Mouse (Mus musculus) midbrain, postnatal 0 days (tissue): ENCODE measurements around the gene Nifk. TPM values are rescaled to one million over a fixed set of nuclear protein-coding genes. Genes with fewer than 3 reads are reported as not detected.

ENCODE experiments used
- ATAC-seq: fragments of 200-750 bp; cut with Nextera tagmentation; 2 replicates; pipeline ENCODE4 v1.8.0; 2017; ENCODE audit warnings: moderate number of reproducible peaks, mild to moderate bottlenecking, moderate TSS enrichment, moderate library complexity; ENCODE audit not compliant: low FRiP score
- DNase-seq: peaks from one replicate; pipeline ENCODE4 v3.0.0-alpha.2; 2015; ENCODE audit warnings: low spot score
- H3K27ac ChIP-seq: fragments of 300-500 bp; sonication (generic); 2 replicates; pipeline ENCODE4 v1.5.1; 2014; ENCODE audit warnings: low read depth, mild to moderate bottlenecking, low read length, mixed read lengths
- H3K27me3 ChIP-seq: fragments of 300-500 bp; sonication (generic); 2 replicates; pipeline ENCODE4 v1.6.1; 2014; ENCODE audit warnings: low read length, control low read depth, mixed read lengths; ENCODE audit not compliant: insufficient read depth
- H3K36me3 ChIP-seq: fragments of 300-500 bp; sonication (generic); 2 replicates; pipeline ENCODE4 v1.6.1; 2014; ENCODE audit warnings: low read length, control low read depth, mixed read lengths; ENCODE audit not compliant: insufficient read depth
- H3K4me1 ChIP-seq: fragments of 300-500 bp; sonication (generic); 2 replicates; pipeline ENCODE4 v1.6.1; 2014; ENCODE audit warnings: mild to moderate bottlenecking, control low read depth, antibody characterized with exemption, low read length, mixed read lengths; ENCODE audit not compliant: insufficient read depth
- H3K4me2 ChIP-seq: fragments of 300-500 bp; sonication (generic); 2 replicates; pipeline ENCODE4 v1.6.1; 2014; ENCODE audit warnings: low read depth, mild to moderate bottlenecking, low read length, mixed read lengths; ENCODE audit not compliant: poor library complexity, severe bottlenecking
- H3K4me3 ChIP-seq: fragments of 300-500 bp; sonication (generic); 2 replicates; pipeline ENCODE4 v1.5.1; 2014; ENCODE audit warnings: low read depth, mild to moderate bottlenecking, low read length, moderate library complexity
- H3K9ac ChIP-seq: fragments of 300-500 bp; sonication (generic); replicated peaks from 2 replicates; pipeline ENCODE4 v1.6.1; 2014; ENCODE audit warnings: mild to moderate bottlenecking, low read length, moderate library complexity, mixed read lengths; ENCODE audit not compliant: poor library complexity, severe bottlenecking
- H3K9me3 ChIP-seq: fragments of 300-500 bp; sonication (generic); 2 replicates; pipeline ENCODE4 v1.6.1; 2016; ENCODE audit warnings: low read length, control low read depth
- CTCF ChIP-seq: IDR thresholded peaks from 2 replicates; pipeline ENCODE4 v1.5.1; 2016; ENCODE audit warnings: antibody characterized with exemption, mild to moderate bottlenecking
- WGBS: fragments of 180-500 bp; shearing (Covaris S2); extraction: QIAGEN DNeasy Blood & Tissue Kit; methylation state at CpG from one replicate; pipeline ENCODE4 v1.1.7; 2014; 5-methylcytosine and 5-hydroxymethylcytosine counted together
- polyA plus RNA-seq: library from polyadenylated mRNA; unstranded; fragments of >200 nt; fragmentation: Nextera tagmentation; extraction: Ambion mirVana; gene quantifications from 2 replicates; pipeline ENCODE4 v1.2.1, GENCODE M21; 2015
- total RNA-seq: library from RNA; depleted of rRNA; stranded (reverse); fragments of >200 nt; gene quantifications from 2 replicates; pipeline ENCODE4 v1.2.3, GENCODE M21; 2014; rRNA removed

Nifk gene
- total and polyA plus RNA-seq, 2 experiments from 2014 or later: 34.1 to 78.0 TPM

DNA sequence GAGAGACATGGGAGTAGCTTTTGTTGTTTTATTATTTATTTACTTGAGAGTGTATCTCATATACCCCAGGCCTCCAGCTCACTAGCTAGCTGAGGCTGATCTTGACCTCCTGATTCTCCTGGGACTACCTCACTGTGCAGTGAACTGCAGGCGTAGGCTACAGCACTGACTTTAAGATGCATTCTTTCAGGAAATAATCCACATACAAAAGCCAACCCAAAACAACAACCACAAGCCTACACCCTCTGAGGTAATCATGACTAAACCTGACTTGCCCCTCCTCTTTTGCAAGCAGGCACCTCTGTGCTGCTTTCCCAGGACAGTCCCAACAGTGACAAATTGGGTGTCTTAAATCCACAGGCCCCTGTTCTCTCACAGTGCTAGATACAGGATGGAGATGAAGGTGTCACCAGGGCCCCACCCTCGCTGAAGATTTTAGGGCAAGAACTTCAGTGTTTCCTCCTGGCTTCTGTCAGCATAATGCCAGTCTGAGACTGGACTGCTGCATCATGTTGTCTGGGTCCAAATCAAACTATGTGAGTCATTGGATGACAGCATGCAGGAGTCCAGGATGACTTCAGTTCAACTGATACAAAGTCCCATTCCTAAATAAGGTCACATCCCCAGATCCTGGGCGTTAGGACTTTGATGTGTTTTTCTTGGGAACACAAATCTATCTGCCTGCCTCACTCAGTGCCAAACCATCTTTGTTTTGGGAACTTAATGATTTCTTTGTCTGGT is 47.3 kb downstream of the Nifk start:
- H3K9ac ChIP-seq: no peak overlapping the region
- no peak overlapping the region for H3K27ac ChIP-seq
- ATAC-seq (no peak), DNase-seq (no peak)
- H3K4me1 ChIP-seq: no peaks in the 10 kb centered on the region
- H3K36me3 ChIP-seq: no peaks in the 10 kb centered on the region
- no peak overlapping the region for H3K4me2 ChIP-seq
- no peaks in the 10 kb centered on the region for H3K9me3 ChIP-seq
- TF ChIP-seq CTCF: no peak
- H3K27me3 ChIP-seq: no peaks in the 10 kb centered on the region
- WGBS: 60% methylated on average over 3 of the region's 3 CpGs
- no peak overlapping the region for H3K4me3 ChIP-seq

GRCm38 (mm10) chr1:118377784-118378183 is 56.1 kb downstream of the Nifk start:
- WGBS: 84% methylated on average over 5 of the region's 5 CpGs
- DNase-seq: no peak
- no peak overlapping the region for H3K4me3 ChIP-seq
- no peaks in the 10 kb centered on the region for H3K9me3 ChIP-seq
- no peak overlapping the region for H3K9ac ChIP-seq
- no peak overlapping the region for H3K4me2 ChIP-seq
- no peak overlapping the region for H3K27ac ChIP-seq
- H3K36me3 ChIP-seq: no peaks in the 10 kb centered on the region
- no peak for TF ChIP-seq CTCF
- no peaks in the 10 kb centered on the region for H3K27me3 ChIP-seq
- no peak for ATAC-seq
- no peaks in the 10 kb centered on the region for H3K4me1 ChIP-seq

DNA sequence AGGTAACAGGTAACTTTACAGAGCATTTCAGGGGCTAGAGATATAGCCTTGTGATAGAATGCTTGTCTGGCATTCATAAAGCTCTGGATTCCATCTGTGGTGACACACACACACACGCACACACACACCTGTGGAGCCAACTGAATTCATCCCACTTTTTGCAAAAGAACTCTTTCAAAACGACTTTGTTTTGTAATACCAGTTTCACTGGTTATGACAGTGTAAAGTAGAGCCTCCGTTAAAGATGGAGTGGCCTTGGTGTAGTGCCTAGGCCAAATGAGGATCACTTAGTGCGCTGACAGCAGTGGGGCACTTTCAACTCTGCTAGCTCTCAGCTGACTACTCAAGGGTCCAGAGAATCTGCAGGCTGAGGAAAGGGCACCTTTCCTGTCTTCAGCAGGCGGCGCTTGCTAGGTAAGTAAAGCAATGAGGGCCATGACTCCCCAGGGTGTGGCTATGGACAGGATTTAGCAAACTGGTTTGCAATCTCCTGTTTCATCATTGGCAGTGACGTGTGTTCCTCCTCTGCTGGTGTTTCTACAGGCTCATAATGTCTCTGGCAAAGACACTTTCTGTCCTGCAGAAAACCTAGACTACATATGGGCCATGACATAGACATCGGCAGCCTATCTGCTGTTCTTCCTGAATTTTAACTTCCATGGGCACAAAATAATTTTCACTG is 58.6 kb downstream of the Nifk start:
- H3K27me3 ChIP-seq: no peaks in the 10 kb centered on the region
- H3K9me3 ChIP-seq: no peaks in the 10 kb centered on the region
- H3K4me3 ChIP-seq: no peak overlapping the region
- DNase-seq (no peak), ATAC-seq (no peak)
- WGBS: 79% methylated on average over 8 of the region's 8 CpGs
- H3K27ac ChIP-seq: no peak overlapping the region
- TF ChIP-seq CTCF: no peak
- no peak overlapping the region for H3K9ac ChIP-seq
- H3K4me2 ChIP-seq: no peak overlapping the region
- no peaks in the 10 kb centered on the region for H3K36me3 ChIP-seq
- H3K4me1 ChIP-seq: no peaks in the 10 kb centered on the region

Other genes starting within 250 kb of the Nifk start
- gene Gm29106, start 145.3 kb upstream of the Nifk start, total RNA-seq: not detected in 2 replicates
- 0.07 and 0.17 TPM in 2 replicates for gene Gm29106, start 145.3 kb upstream of the Nifk start, polyA plus RNA-seq
- gene Tsn, start 10.1 kb upstream of the Nifk start, total RNA-seq: 210 and 227 TPM in 2 replicates
- gene Tsn, start 10.1 kb upstream of the Nifk start, polyA plus RNA-seq: 628 and 681 TPM in 2 replicates
- gene Clasp1, start 67.2 kb downstream of the Nifk start, total RNA-seq: 141 and 153 TPM in 2 replicates
- 53.7 and 75.9 TPM in 2 replicates for gene Clasp1, start 67.2 kb downstream of the Nifk start, polyA plus RNA-seq